Mouse (Mus musculus): ENCODE results near the gene Mtch2. TPM values are rescaled to one million over a fixed set of nuclear protein-coding genes. Genes with fewer than 3 reads are reported as not detected.

The Mtch2 gene
- polyA plus RNA-seq, 2 experiments from 2014 or later: 101 to 104 TPM

DNA sequence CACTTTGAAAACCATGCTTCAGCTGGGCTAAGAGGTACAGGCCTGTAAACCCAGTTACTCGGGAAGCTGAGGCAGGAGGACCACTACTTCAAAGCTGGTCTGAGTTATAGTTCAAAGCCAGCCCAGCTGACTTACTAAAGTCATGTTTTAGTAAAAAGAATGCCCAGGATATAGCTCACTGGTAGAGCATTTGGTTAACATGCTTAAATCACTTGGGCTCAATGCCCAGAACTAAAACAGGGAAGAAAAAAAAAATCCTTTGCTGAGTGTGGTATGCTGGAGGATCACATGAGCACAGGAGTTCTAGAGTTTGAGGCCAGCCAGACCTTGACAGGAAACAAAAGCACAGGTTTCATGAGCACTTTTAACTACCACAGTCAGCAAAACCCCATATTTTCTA lies 64.7 kb downstream of the Mtch2 start:
- ATAC-seq: no peak

DNA sequence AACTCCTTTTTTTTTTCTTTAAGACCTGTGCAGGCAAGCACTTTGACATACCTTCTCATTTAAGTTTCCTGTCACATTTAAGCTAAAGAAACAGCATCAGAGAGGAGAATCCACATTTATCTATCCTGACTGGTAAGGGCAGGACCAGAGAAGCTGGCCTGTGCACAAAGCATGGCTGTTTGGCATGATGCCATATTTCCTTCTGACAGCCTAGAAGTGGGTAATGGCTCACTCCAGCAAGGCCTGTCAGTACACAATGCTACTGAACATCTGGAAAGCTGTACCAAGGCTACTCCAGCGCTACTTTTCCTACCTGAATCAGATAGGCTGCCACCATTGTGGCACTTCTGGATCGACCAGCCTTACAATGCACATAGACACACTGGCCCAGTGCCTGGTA lies 66.7 kb downstream of the Mtch2 start:
- no peak for ATAC-seq

GRCm38 (mm10) chr2:90915516-90915915 lies 68.6 kb downstream of the Mtch2 start:
- no peak for ATAC-seq

Other genes with a start within 250 kb of the Mtch2 start
- 10 to 100 TPM; 22.5 to 34.3 TPM for gene Nup160, start 169.9 kb upstream of the Mtch2 start, polyA plus RNA-seq (2017; shearing (Covaris generic))
- 100 to 1,000 TPM; 107 to 114 TPM for gene Fnbp4, start 101.8 kb upstream of the Mtch2 start, polyA plus RNA-seq (2017; shearing (Covaris generic))
- gene Agbl2, start 64.4 kb upstream of the Mtch2 start, polyA plus RNA-seq (2017; shearing (Covaris generic)): not detected
- gene C1qtnf4, start 38.7 kb downstream of the Mtch2 start, polyA plus RNA-seq (2017; shearing (Covaris generic)): under 1 TPM; 0.82 to 0.83 TPM
- 10 to 100 TPM; 40.3 to 50.4 TPM for gene Kbtbd4, start 57.6 kb downstream of the Mtch2 start, polyA plus RNA-seq (2017; shearing (Covaris generic))
- gene Ndufs3, start 57.7 kb downstream of the Mtch2 start, polyA plus RNA-seq (2017; shearing (Covaris generic)): 100 to 1,000 TPM; 103 to 127 TPM
- 10 to 100 TPM; 52.7 to 54.9 TPM for gene Celf1, start 93.2 kb downstream of the Mtch2 start, polyA plus RNA-seq (2017; shearing (Covaris generic))
- 1 to 10 TPM; 5.4 to 7.7 TPM for gene Rapsn, start 188.5 kb downstream of the Mtch2 start, polyA plus RNA-seq (2017; shearing (Covaris generic))
- 100 to 1,000 TPM; 198 to 201 TPM for gene Psmc3, start 206.9 kb downstream of the Mtch2 start, polyA plus RNA-seq (2017; shearing (Covaris generic))
- gene Slc39a13, start 223.3 kb downstream of the Mtch2 start, polyA plus RNA-seq (2017; shearing (Covaris generic)): 10 to 100 TPM; 33.1 to 55.2 TPM
- under 1 TPM in 1 of 2 experiments, not detected in 1; 0.49 TPM for gene Spi1, start 235.2 kb downstream of the Mtch2 start, polyA plus RNA-seq (2017; shearing (Covaris generic))

Measured in CD4-positive, CD25-positive, alpha-beta regulatory T cell, adult 4 months (primary cell).